Mouse (Mus musculus) cerebellum, postnatal 36 days (tissue): Measurements from ENCODE around the gene Sccpdh.
"Not testable (repeated sequence)": the region's sequence is repeated elsewhere in the genome, so short reads cannot be mapped to it uniquely, and the experiment has no call there.

Experiments
- DNase-seq, 2 experiments: peaks; one replicate each; pipeline ENCODE4 v3.0.0; 2021 to 2022; ENCODE audit warnings: mixed read lengths in 2 of 2

Sccpdh gene

GRCm38 (mm10) chr1:179668836-179669537, 977 bp downstream of the Sccpdh start:
- peak in 1 of 2 experiments; percentile 7 for DNase-seq

- no peak for DNase-seq
These were observed 6.3 kb downstream of the Sccpdh start for GRCm38 (mm10) chr1:179674355-179674754.

GRCm38 (mm10) chr1:179677031-179677430, 9.0 kb downstream of the Sccpdh start:
- DNase-seq, result no peak

GRCm38 (mm10) chr1:179679326-179679725, 11.3 kb downstream of the Sccpdh start:
- DNase-seq, result no peak

- DNase-seq, result not testable (repeated sequence)
These were observed 14.7 kb downstream of the Sccpdh start for GRCm38 (mm10) chr1:179682753-179683152.

- DNase-seq, result no peak
These were observed 18.3 kb downstream of the Sccpdh start for GRCm38 (mm10) chr1:179686348-179686747.

- no peak for DNase-seq
These were observed 18.8 kb downstream of the Sccpdh start for GRCm38 (mm10) chr1:179686781-179687180.

GRCm38 (mm10) chr1:179687305-179687704, 19.3 kb downstream of the Sccpdh start:
- DNase-seq, result no peak

GRCm38 (mm10) chr1:179687966-179688365, 20.0 kb downstream of the Sccpdh start:
- DNase-seq, result peak; percentile 61 to 64

- DNase-seq, result no peak
These were observed 20.4 kb downstream of the Sccpdh start for GRCm38 (mm10) chr1:179688415-179688814.

DNA sequence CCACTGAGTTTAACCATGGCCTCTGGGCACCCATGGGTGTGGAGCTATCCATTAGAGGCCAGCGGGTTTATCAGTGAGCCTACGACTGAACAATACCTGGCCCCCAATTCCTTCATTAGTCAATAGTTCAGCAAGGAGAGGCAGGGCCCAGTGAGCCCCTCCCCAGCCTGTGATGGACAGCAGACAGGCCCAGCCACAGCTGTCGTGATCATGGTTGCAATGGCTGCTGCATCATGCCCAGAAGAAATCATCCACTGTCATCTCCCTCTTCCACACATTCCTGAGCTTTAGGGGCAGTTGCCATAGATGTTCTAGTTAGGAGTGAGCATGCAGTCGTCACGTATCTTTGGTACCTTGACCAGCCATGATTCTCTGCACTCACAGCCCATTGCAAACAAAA, 20.9 kb downstream of the Sccpdh start:
- no peak for DNase-seq

DNA sequence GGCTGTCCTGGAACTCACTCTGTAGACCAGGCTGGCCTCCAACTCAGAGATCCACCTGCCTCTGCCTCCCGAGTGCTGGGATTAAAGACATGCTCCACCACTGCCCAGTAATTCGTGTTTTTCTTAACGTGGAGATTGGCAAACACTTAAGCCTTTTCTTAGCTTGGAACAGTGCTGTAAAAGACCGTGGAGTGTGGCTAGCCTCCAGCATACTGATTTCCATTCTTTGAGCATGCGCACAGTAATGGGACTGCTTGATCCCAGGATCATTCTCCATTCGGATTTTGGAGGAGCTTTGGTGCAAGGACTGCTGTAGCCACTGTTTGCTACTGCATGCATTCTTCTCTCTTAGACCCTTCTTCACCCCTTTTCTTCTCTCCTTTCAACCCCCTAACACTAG, 21.5 kb downstream of the Sccpdh start:
- DNase-seq, result no peak

GRCm38 (mm10) chr1:179704150-179704549, 36.1 kb downstream of the Sccpdh start:
- DNase-seq, result no peak

- peak in 1 of 2 experiments; percentile 16 for DNase-seq
These were observed 37.1 kb downstream of the Sccpdh start for GRCm38 (mm10) chr1:179705154-179705553.

- DNase-seq, result peak; percentile 31 to 40
These were observed 41.4 kb downstream of the Sccpdh start for GRCm38 (mm10) chr1:179709390-179709789.

DNA sequence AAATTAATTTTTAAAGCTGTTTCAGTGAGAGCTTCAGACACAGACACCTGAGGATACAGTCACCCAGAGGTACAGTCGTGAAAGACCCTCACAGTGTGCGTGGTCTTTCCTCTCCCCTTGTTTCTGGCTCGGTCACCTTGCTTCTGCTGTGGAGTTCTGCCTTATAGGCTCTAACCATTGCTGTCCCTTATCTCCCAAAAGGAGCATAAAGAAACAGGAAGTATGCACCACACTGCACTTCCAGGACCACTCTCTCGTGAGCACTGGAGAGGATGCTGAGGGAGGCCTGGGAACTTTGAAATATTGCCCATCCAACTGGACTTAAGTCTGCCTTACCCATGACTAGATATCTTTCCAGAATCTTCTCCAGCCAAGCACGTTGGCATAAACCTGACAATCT, 42.7 kb downstream of the Sccpdh start:
- no peak for DNase-seq

DNA sequence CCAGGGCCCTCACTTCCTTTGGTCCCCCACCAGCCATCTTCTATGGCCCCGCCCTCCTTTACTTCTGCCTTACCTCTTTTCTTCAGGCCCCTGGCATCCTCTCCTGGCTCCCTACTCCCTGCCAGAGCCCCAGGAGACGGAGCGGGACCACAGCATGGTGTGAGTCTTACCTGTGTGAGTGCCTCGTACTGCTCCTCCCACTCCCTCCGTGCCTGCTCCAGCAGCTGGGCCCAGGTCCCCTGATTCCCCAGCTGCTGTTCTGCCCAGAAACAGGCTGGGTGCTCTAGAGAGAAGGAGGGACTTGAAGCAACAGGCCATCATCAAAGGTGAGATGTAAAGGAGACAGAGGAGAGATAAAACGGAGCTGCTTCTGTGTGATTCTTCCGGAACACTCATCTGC, 44.6 kb downstream of the Sccpdh start:
- no peak for DNase-seq

DNA sequence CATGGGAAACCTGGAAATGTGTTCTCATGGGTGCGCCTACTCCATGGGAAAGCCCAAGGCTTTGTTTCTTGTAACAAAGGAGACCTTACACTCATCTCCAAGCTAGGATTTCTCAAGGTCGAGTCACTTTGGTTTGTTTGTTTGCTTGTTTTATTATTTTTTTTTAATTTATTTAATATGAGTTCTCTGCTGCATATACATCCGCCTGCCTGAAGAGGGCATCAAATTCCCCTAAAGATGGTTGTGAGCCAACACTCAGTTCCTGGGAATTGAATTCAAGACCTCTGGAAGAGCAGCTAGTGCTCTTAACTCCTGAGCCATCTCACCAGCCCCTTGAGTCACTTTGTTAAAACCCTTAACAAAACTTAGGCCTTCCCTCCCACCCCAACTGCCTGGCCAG, 45.4 kb downstream of the Sccpdh start:
- no peak for DNase-seq

DNA sequence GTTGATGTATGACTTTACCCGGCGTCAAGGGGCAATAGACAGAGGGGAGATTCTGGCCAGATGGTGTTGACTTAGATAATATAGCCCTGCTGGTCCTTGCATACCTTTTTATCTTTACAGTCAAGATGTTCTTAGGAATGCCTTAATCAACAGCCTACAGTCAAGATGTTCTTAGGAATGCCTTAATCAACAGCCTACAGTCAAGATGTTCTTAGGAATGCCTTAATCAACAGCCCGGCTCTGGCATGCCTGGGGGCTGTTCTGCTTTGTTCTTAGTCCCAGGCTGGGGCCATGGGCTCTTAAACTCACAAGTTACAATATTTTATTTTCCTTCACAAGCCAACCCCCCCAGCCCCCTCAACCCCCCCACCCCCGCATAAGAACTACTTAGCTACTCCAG, 47.3 kb downstream of the Sccpdh start:
- not testable (repeated sequence) for DNase-seq

DNA sequence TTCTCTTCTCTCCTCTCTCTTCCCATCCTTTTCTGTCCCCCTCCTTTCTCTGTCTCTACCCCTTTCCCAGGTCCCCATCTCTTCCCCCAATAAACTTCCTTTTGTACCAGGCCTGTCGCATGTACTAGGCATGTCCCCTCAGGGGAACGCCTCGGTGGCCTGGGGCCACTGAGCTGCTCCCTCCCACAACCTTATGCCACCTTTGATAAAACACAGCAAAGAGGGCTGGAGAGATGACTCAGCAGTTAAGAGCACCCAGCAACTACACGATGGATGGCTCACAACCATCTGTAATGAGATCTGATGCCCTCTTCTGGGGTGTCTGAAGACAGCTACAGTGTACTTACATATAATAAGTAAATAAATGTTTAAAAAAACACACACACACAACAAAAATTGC, 47.8 kb downstream of the Sccpdh start:
- no peak for DNase-seq

DNA sequence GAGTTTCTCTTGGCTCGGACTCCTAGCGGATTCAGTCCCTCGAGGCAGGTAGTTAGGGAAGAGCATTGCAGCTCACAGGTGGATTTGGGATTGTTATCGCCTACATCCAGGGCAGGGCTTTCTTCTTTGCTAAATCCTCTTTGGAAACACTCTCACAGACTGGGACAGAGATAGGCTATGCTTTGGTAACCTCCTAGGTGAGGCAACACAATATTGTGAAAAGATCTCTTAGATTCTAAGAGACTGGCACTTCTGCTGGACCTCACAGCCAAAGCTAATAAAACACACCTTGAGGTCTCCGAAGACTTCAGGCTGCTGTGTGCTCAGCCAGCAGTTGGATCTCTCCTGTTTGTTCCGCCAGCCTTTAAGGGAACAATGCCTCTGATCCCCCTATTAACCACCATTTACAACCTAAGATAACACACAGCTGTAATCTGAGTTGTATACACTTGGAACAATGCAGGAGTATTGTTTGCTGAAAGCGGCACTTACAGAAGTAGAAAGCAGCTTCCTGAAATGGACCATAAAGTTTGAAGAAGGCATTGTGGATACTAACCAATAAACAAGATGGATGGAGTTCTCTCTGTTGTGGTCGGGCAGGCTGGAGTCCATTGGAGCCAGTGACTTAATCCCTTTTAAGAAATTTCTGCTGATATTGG, 54.9 kb downstream of the Sccpdh start:
- DNase-seq, result no peak

DNA sequence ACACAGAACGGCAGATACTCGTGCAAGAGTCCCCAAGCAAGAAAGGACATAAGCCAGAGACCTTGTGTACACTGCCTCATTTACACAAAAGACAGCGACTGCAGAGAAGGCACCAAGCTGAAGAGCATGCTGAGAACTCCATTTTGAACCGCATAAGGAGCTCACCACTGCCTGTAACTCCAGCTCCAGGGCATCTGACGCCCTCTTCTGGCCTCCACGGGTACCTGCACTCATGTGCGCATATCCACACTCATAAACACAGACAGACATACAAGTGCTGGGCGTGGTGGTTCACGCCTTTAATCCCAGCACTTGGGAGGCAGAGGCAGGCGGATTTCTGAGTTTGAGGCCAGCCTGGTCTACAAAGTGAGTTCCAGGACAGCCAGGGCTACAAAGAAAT, 60.7 kb downstream of the Sccpdh start:
- DNase-seq, result no peak

- no peak for DNase-seq
These were observed 63.4 kb downstream of the Sccpdh start for GRCm38 (mm10) chr1:179731391-179731790.
